Mouse (Mus musculus) heart, adult 2 months (tissue): ENCODE data around the gene Sema4g. TPM values are rescaled to one million over a fixed set of nuclear protein-coding genes. Genes with fewer than 3 reads are reported as not detected.

ENCODE experiments used
- DNase-seq, 2 experiments: peaks; one replicate each; pipeline ENCODE4 v3.0.0; 2021
- H3K27ac ChIP-seq: fragments of 200-600 bp; 2 replicates; pipeline ENCODE4 v1.8.1; 2022
- H3K27me3 ChIP-seq: fragments of 200-500 bp; 2 replicates; pipeline ENCODE4 v1.6.1; 2012; ENCODE audit warnings: mild to moderate bottlenecking, low read length, inconsistent platforms, mixed read lengths; ENCODE audit not compliant: control insufficient read depth, insufficient read depth
- H3K36me3 ChIP-seq: fragments of 200-500 bp; 2 replicates; pipeline ENCODE4 v1.6.1; 2012; ENCODE audit warnings: low read length, inconsistent platforms; ENCODE audit not compliant: control insufficient read depth, insufficient read depth
- H3K4me1 ChIP-seq: fragments of 200-500 bp; 2 replicates; pipeline ENCODE4 v1.6.1; 2011; ENCODE audit warnings: low read length; ENCODE audit not compliant: control insufficient read depth, insufficient read depth
- H3K4me3 ChIP-seq: fragments of 200-600 bp; 2 replicates; pipeline ENCODE4 v1.8.1; 2022
- H3K79me2 ChIP-seq: fragments of 200-500 bp; replicated peaks from 2 replicates; pipeline ENCODE4 v1.6.1; 2012; ENCODE audit warnings: mild to moderate bottlenecking, inconsistent platforms, low read length, moderate library complexity, mixed read lengths; ENCODE audit not compliant: control insufficient read depth, insufficient read depth
- H3K9ac ChIP-seq: fragments of 200-500 bp; 2 replicates; pipeline ENCODE4 v1.6.1; 2012; ENCODE audit warnings: low read depth, mild to moderate bottlenecking, control low read depth, inconsistent platforms, low read length, mixed read lengths
- CTCF ChIP-seq: fragments of 200-600 bp; IDR thresholded peaks from 2 replicates; pipeline ENCODE4 v1.8.1; 2022; ENCODE audit warnings: antibody characterized with exemption, mild to moderate bottlenecking, moderate library complexity
- EP300 ChIP-seq: fragments of 200-500 bp; IDR thresholded peaks from 2 replicates; pipeline ENCODE4 v1.6.1; 2011; ENCODE audit warnings: low read depth, low read length, control low read depth; ENCODE audit not compliant: insufficient read depth
- POLR2A ChIP-seq: fragments of 200-500 bp; IDR thresholded peaks from 2 replicates; pipeline ENCODE4 v1.6.1; 2011; ENCODE audit warnings: mild to moderate bottlenecking, low read depth, low read length, control low read depth; ENCODE audit not compliant: insufficient read depth
- WGBS: fragments of 180-500 bp; shearing (Covaris S2); methylation state at CpG from one replicate; pipeline ENCODE4 v1.1.7; 2018; 5-methylcytosine and 5-hydroxymethylcytosine counted together
- intact Hi-C: fragments of 180-260 bp; cut with DNase I; formaldehyde crosslinking; loops from one replicate; pipeline ENCODE4 v1.15.1; 2025
- polyA plus RNA-seq: library from polyadenylated mRNA; depleted of rRNA; stranded (reverse); fragments of >200 nt; gene quantifications from 2 replicates; pipeline ENCODE4 v1.2.3, GENCODE M21; 2012
- total RNA-seq, 2 experiments: library from RNA; stranded (reverse); gene quantifications; 2 replicates each; pipeline ENCODE4 v1.2.3; 2021

The Sema4g gene
- total and polyA plus RNA-seq, 3 experiments: 0.32 to 0.94 (median 0.37) TPM

- Histone ChIP-seq H3K36me3 (peaks cover 14% of the 10 kb centered on the region), H3K4me1 (peaks cover 21% of the 10 kb centered on the region), H3K4me3 (no peak overlapping the region), H3K27ac (no peak overlapping the region), H3K79me2 (peaks cover 7% of the 10 kb centered on the region), H3K27me3 (no peaks in the 10 kb centered on the region), H3K9ac (no peak overlapping the region)
- TF ChIP-seq CTCF (no peak), POLR2A (no peak), EP300 (no peak)
- no peak for DNase-seq
- 89% methylated on average over 37 of the region's 37 CpGs for WGBS
- intact Hi-C loops: no loop called here
These were observed 37.2 kb downstream of the Sema4g start for GRCm38 (mm10) chr19:45025937-45026568.

- DNase-seq: peak; percentile 44 to 57
- WGBS: 46% methylated on average over 6 of the region's 6 CpGs
These were observed 38.2 kb downstream of the Sema4g start for GRCm38 (mm10) chr19:45026958-45027670.

GRCm38 (mm10) chr19:45027848-45028247 is 38.9 kb downstream of the Sema4g start:
- peak; percentile 45 to 47 for DNase-seq
- no peak overlapping the region for H3K9ac ChIP-seq
- peaks cover 22% of the 10 kb centered on the region for H3K4me1 ChIP-seq
- peaks cover 8% of the 10 kb centered on the region; the same call in 1 of the 2 replicates for H3K36me3 ChIP-seq
- no peaks in the 10 kb centered on the region for H3K27me3 ChIP-seq
- no peak overlapping the region for H3K4me3 ChIP-seq
- no peak; the same call in 1 of the 2 replicates for TF ChIP-seq POLR2A
- TF ChIP-seq EP300: peak; percentile 72; the same call in 1 of the 2 replicates
- peaks cover 4% of the 10 kb centered on the region for H3K79me2 ChIP-seq
- peak overlapping the region; percentile 69 for H3K27ac ChIP-seq
- intact Hi-C loops: no loop called here
- WGBS: 83% methylated on average over 6 of the region's 6 CpGs

More at GRCm38 (mm10) chr19:45026958-45027670, 38.2 kb downstream of the Sema4g start:
- Histone ChIP-seq H3K4me1 (peaks cover 24% of the 10 kb centered on the region), H3K9ac (no peak overlapping the region), H3K27me3 (no peaks in the 10 kb centered on the region), H3K36me3 (peaks cover 10% of the 10 kb centered on the region), H3K4me3 (no peak overlapping the region), H3K79me2 (peaks cover 4% of the 10 kb centered on the region), H3K27ac (peak overlapping the region; percentile 69)
- TF ChIP-seq CTCF: no peak
- TF ChIP-seq EP300: peak; percentile 98
- 0 out of 2 replicates have a peak, but pooled peaks have one; percentile 33 for TF ChIP-seq POLR2A
- intact Hi-C loops: no loop called here

- peak overlapping the region; percentile 69 for H3K27ac ChIP-seq
- peaks cover 8% of the 10 kb centered on the region; the same call in 1 of the 2 replicates for H3K36me3 ChIP-seq
- WGBS: 59% methylated on average over 19 of the region's 19 CpGs
- no peaks in the 10 kb centered on the region for H3K27me3 ChIP-seq
- H3K4me1 ChIP-seq: peaks cover 22% of the 10 kb centered on the region
- no peak overlapping the region for H3K9ac ChIP-seq
- TF ChIP-seq EP300: no peak
- intact Hi-C loops: no loop called here
- H3K4me3 ChIP-seq: no peak overlapping the region
- DNase-seq: no peak
- H3K79me2 ChIP-seq: peaks cover 3% of the 10 kb centered on the region
These were observed 39.8 kb downstream of the Sema4g start for GRCm38 (mm10) chr19:45028746-45029145.

- Histone ChIP-seq H3K27me3 (no peaks in the 10 kb centered on the region), H3K9ac (no peak overlapping the region), H3K79me2 (peaks cover 1% of the 10 kb centered on the region), H3K27ac (no peak overlapping the region), H3K36me3 (peaks cover 8% of the 10 kb centered on the region; the same call in 1 of the 2 replicates), H3K4me1 (peaks cover 22% of the 10 kb centered on the region), H3K4me3 (no peak overlapping the region)
- 70% methylated on average over 9 of the region's 9 CpGs for WGBS
- intact Hi-C loops: no loop called here
- TF ChIP-seq CTCF (no peak), EP300 (no peak)
- no peak for DNase-seq
These were observed 40.7 kb downstream of the Sema4g start for GRCm38 (mm10) chr19:45029571-45029970.

GRCm38 (mm10) chr19:45030111-45030510 is 41.2 kb downstream of the Sema4g start:
- Histone ChIP-seq H3K4me3 (no peak overlapping the region), H3K79me2 (no peaks in the 10 kb centered on the region), H3K27ac (no peak overlapping the region), H3K9ac (no peak overlapping the region), H3K36me3 (peaks cover 8% of the 10 kb centered on the region; the same call in 1 of the 2 replicates), H3K27me3 (no peaks in the 10 kb centered on the region), H3K4me1 (peaks cover 22% of the 10 kb centered on the region)
- peak; percentile 68 to 75 for DNase-seq
- TF ChIP-seq EP300 (peak; percentile 55; the same call in 1 of the 2 replicates), POLR2A (no peak), CTCF (peak; percentile 77)
- intact Hi-C loops: loop anchor here (10.0 kb wide), 1 partner anchor 445 kb away; no protein-coding TSS in a partner anchor
- 26% methylated on average over 8 of the region's 8 CpGs for WGBS
